Mouse (Mus musculus) liver, adult 2 months (tissue): Measurements from ENCODE around the gene Cabp4. TPM values are rescaled to one million over a fixed set of nuclear protein-coding genes. Genes with fewer than 3 reads are reported as not detected.

Source experiments
- DNase-seq: peaks from one replicate; pipeline ENCODE4 v3.0.0-alpha.2; 2011; ENCODE audit warnings: low read depth, low spot score; ENCODE audit errors: extremely low read depth
- H3K27ac ChIP-seq: fragments of 200-500 bp; replicated peaks from 2 replicates; pipeline ENCODE4 v1.5.1; 2012; ENCODE audit warnings: low read depth, mild to moderate bottlenecking, control low read depth, inconsistent platforms, low read length; ENCODE audit not compliant: insufficient read depth
- H3K27me3 ChIP-seq: fragments of 200-500 bp; 2 replicates; pipeline ENCODE4 v1.6.1; 2012; ENCODE audit warnings: mild to moderate bottlenecking, moderate library complexity, low read length, inconsistent platforms; ENCODE audit not compliant: control insufficient read depth, insufficient read depth
- H3K36me3 ChIP-seq: fragments of 200-500 bp; 2 replicates; pipeline ENCODE4 v1.6.1; 2012; ENCODE audit warnings: low read length, inconsistent platforms; ENCODE audit not compliant: control insufficient read depth, insufficient read depth
- H3K4me1 ChIP-seq: fragments of 200-500 bp; 2 replicates; pipeline ENCODE4 v1.6.1; 2011; ENCODE audit warnings: low read length; ENCODE audit not compliant: control insufficient read depth, insufficient read depth
- H3K4me3 ChIP-seq: fragments of 200-500 bp; 2 replicates; pipeline ENCODE4 v1.5.1; 2011; ENCODE audit warnings: low read depth, mild to moderate bottlenecking, control low read depth, low read length, moderate library complexity; ENCODE audit not compliant: insufficient read depth
- H3K79me2 ChIP-seq: fragments of 200-500 bp; 2 replicates; pipeline ENCODE4 v1.6.1; 2012; ENCODE audit warnings: inconsistent platforms, mild to moderate bottlenecking, low read length, moderate library complexity; ENCODE audit not compliant: control insufficient read depth, insufficient read depth
- H3K9ac ChIP-seq: fragments of 200-500 bp; 2 replicates; pipeline ENCODE4 v1.6.1; 2012; ENCODE audit warnings: low read depth, mild to moderate bottlenecking, control low read depth, inconsistent platforms, low read length
- CTCF ChIP-seq: fragments of 200-500 bp; IDR thresholded peaks from 2 replicates; pipeline ENCODE4 v1.5.1; 2011; ENCODE audit warnings: low read depth, low read length, control low read depth
- POLR2A ChIP-seq: fragments of 200-500 bp; IDR thresholded peaks from 2 replicates; pipeline ENCODE4 v1.6.1; 2011; ENCODE audit warnings: low read length, control low read depth; ENCODE audit not compliant: insufficient read depth; ENCODE audit errors: extremely low read depth
- WGBS: fragments of 180-500 bp; shearing (Covaris S2); methylation state at CpG from one replicate; pipeline ENCODE4 v1.1.7; 2018; 5-methylcytosine and 5-hydroxymethylcytosine counted together
- polyA plus RNA-seq: library from polyadenylated mRNA; depleted of rRNA; stranded (reverse); fragments of >200 nt; gene quantifications from 2 replicates; pipeline ENCODE4 v1.2.3, GENCODE M21; 2012
- total RNA-seq: library from RNA; depleted of rRNA; stranded (reverse); fragments of >200 nt; gene quantifications from 2 replicates; pipeline ENCODE4 v1.2.3, GENCODE M21; 2014

The Cabp4 gene
- total and polyA plus RNA-seq, 2 experiments = 0.37 TPM; not detected in 1

DNA sequence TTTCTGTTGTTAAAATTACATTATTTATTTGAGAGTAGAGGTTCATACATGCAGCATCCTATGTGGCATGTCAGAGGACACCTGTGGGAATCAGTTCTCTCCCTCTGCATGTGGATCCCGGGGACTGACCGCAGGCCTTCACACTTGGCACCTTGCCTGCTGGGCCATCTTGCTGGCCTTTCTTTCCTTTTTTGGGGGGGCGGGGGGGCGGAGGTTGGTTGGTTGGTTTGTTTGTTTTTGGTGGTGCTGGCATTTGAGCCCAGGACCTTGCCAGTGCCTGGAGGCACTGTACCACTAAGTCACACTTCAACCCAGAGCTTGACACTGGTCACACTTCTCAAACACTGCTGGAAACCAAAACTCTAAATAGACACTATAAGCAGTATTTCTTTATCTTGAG, 9.5 kb downstream of the Cabp4 start:
- no peak overlapping the region for H3K9ac ChIP-seq
- no peak for TF ChIP-seq POLR2A
- no peak for TF ChIP-seq CTCF
- H3K27me3 ChIP-seq = no peaks in the 10 kb centered on the region
- WGBS = 28% methylated on average over 4 of the region's 4 CpGs
- peaks cover 9% of the 10 kb centered on the region for H3K4me1 ChIP-seq
- peak; percentile 60 for DNase-seq
- H3K79me2 ChIP-seq = no peaks in the 10 kb centered on the region
- H3K4me3 ChIP-seq = no peak overlapping the region
- H3K27ac ChIP-seq = peak overlapping the region; percentile 79
- no peaks in the 10 kb centered on the region; the same call in 1 of the 2 replicates for H3K36me3 ChIP-seq

- Histone ChIP-seq H3K4me3 (no peak overlapping the region), H3K27ac (no peak overlapping the region), H3K4me1 (peaks cover 10% of the 10 kb centered on the region), H3K27me3 (no peaks in the 10 kb centered on the region), H3K9ac (no peak overlapping the region), H3K79me2 (no peaks in the 10 kb centered on the region), H3K36me3 (no peaks in the 10 kb centered on the region; the same call in 1 of the 2 replicates)
- TF ChIP-seq CTCF (no peak), POLR2A (no peak)
- WGBS = 95% methylated on average over 2 of the region's 2 CpGs
- DNase-seq = no peak
These were observed 12.1 kb downstream of the Cabp4 start for GRCm38 (mm10) chr19:4131768-4132167.

- Histone ChIP-seq H3K27ac (no peak overlapping the region), H3K4me1 (peaks cover 13% of the 10 kb centered on the region)
These were observed 12.8 kb downstream of the Cabp4 start for GRCm38 (mm10) chr19:4131075-4131474.

GRCm38 (mm10) chr19:4130106-4130505, 13.7 kb downstream of the Cabp4 start:
- peaks cover 14% of the 10 kb centered on the region for H3K4me1 ChIP-seq
- no peaks in the 10 kb centered on the region for H3K27me3 ChIP-seq
- DNase-seq = no peak
- no peak overlapping the region for H3K4me3 ChIP-seq
- no peak overlapping the region for H3K27ac ChIP-seq
- H3K9ac ChIP-seq = no peak overlapping the region
- WGBS = 71% methylated on average over 4 of the region's 4 CpGs
- H3K36me3 ChIP-seq = no peaks in the 10 kb centered on the region; the same call in 1 of the 2 replicates
- H3K79me2 ChIP-seq = peaks cover 8% of the 10 kb centered on the region; the same call in 1 of the 2 replicates
- TF ChIP-seq POLR2A (no peak), CTCF (no peak)

More at GRCm38 (mm10) chr19:4131075-4131474, 12.8 kb downstream of the Cabp4 start:
- WGBS = 95% methylated on average over 5 of the region's 5 CpGs
- no peak overlapping the region for H3K4me3 ChIP-seq
- no peaks in the 10 kb centered on the region for H3K27me3 ChIP-seq
- H3K36me3 ChIP-seq = no peaks in the 10 kb centered on the region; the same call in 1 of the 2 replicates
- H3K79me2 ChIP-seq = peaks cover 6% of the 10 kb centered on the region; the same call in 1 of the 2 replicates
- no peak for DNase-seq
- TF ChIP-seq POLR2A (no peak), CTCF (no peak)
- H3K9ac ChIP-seq = no peak overlapping the region

- no peak for TF ChIP-seq POLR2A
- no peak for TF ChIP-seq CTCF
- Histone ChIP-seq H3K4me3 (no peak overlapping the region), H3K9ac (no peak overlapping the region), H3K4me1 (peaks cover 9% of the 10 kb centered on the region), H3K27me3 (no peaks in the 10 kb centered on the region), H3K36me3 (no peaks in the 10 kb centered on the region; the same call in 1 of the 2 replicates), H3K27ac (no peak overlapping the region), H3K79me2 (peaks cover 8% of the 10 kb centered on the region; the same call in 1 of the 2 replicates)
- WGBS = 87% methylated on average over 7 of the region's 7 CpGs
- DNase-seq = no peak
These were observed 14.4 kb downstream of the Cabp4 start for GRCm38 (mm10) chr19:4129462-4129861.

DNA sequence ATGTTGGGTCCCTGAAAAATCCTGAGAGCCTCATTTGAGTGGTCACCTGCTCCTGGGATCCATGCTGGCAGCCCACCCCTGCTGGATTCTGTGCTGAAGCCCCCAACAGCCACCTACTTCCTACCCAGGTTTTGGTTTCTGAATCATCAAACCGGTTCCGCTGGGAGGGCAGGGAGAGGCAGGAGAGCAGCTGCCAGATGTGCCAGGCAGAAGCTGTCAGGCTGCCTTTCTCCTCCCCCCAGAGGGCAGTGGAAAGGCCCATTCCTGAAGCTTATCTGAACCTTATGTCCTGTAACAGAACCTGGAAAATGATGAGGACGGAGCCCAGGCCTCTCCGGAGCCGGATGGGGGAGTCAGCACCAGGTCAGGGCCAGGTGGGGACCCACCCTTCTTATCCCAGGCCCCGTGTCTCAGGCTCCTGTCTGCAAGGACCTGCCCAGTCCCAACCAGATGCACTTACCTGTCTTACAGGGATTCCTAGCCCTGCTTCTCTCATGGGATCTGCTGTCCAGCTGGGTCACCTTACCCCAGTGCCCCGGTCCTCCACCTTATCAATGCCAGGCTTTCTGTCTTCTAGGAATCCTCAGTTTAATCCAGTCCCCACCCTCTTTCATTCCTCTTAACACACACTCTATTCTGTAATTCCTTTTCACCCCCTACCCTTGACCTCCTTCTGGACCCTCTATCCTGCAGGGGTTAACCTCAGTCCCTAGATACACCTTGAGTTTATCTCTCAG, 16.9 kb downstream of the Cabp4 start:
- H3K4me3 ChIP-seq = peak overlapping the region; percentile 93; the same call in 1 of the 2 replicates
- 72% methylated on average over 7 of the region's 7 CpGs for WGBS
- no peak overlapping the region for H3K27ac ChIP-seq
- H3K4me1 ChIP-seq = peaks cover 5% of the 10 kb centered on the region; the same call in 1 of the 2 replicates
- TF ChIP-seq CTCF = no peak
- TF ChIP-seq POLR2A = no peak
- no peak for DNase-seq
- H3K36me3 ChIP-seq = no peaks in the 10 kb centered on the region; the same call in 1 of the 2 replicates
- H3K79me2 ChIP-seq = peaks cover 8% of the 10 kb centered on the region; the same call in 1 of the 2 replicates
- H3K27me3 ChIP-seq = no peaks in the 10 kb centered on the region
- peak overlapping the region; percentile 5; the same call in 1 of the 2 replicates for H3K9ac ChIP-seq
